Mouse (Mus musculus) T-helper 17 cell (primary cell): ENCODE measurements at regions not wholly inside any gene's neighbourhood (a gene's known extent, or its start where the extent isn't known, plus 50 kb on each side); places are given as distances from the start of the nearest gene placed in this dataset.
"Not testable (repeated sequence)": the region's sequence is repeated elsewhere in the genome, so short reads cannot be mapped to it uniquely, and the experiment has no call there.

ENCODE experiments used
- in situ Hi-C, 2 experiments: fragments of 300-600 bp; cut with MboI, MseI; formaldehyde crosslinking; loops; 1 replicate in 1 of 2; 2 replicates in 1 of 2; pipeline ENCODE4 v1.15.1; 2025; ENCODE audit warnings: high pct_unique_total_duplicates in 2 of 2

DNA sequence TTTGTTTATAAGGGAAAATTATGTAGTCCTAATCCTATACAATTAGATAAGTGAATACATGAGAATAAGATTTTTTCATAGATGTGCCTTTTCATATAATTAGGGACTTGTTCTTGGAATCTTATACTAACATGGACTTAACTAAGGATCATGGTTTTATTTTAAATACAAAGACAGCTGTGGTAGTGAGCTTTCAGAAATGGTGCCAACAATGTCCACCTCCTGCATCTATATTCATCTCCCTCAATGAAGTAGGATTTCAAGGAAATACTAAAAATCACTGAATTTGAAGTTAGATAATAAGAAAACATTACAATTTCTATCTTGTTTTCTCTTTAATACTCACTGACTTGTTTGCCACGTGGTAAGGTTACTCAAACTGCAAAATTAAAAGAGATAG lies 619.8 kb downstream of the Anxa1 start:
- in situ Hi-C loops: no loop called here

- in situ Hi-C loops: not testable (repeated sequence)
Observed at GRCm38 (mm10) chr19:19750069-19750599, 639.1 kb upstream of the Rorb start.

DNA sequence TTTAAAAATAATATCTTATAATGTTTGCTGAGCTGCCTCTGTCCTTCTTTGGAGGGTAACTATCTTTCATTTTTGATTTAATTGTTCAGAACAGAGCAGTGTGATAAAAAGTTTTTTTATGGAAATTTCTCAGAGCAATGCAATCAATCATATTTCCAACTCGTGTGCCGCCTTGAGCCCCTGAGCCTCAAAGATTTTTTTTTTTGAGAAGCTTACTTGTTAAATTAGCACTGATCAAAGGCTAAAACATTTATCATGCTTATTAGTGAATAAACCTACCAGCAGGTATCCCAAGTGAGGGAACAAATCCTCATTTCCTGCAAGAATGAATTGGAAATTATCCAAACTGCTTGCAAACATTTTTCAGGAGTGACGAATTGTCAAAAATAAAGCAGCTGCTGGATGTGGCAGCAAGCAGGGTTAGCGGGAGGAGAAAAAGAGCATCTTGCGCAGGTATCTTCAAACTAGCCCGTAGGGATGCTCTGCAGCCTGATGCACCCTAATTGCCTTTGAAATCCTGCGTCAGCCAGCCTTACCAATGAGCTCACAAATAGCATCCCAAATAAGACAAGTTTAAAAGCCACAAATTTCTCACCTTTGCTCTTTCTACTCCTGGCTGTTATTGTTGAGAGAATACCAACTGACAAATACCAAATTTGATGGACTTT lies 637.0 kb upstream of the Rorb start:
- in situ Hi-C loops: no loop called here

- in situ Hi-C loops: loop anchor here in 1 of 2 experiments (10.0 kb wide), 1 partner anchor 1985 kb away; no protein-coding TSS in a partner anchor
Observed at GRCm38 (mm10) chr19:19719939-19720338, 608.9 kb upstream of the Rorb start.
